Mouse (Mus musculus): Measurements from ENCODE around the gene Mink1. TPM values are rescaled to one million over a fixed set of nuclear protein-coding genes. Genes with fewer than 3 reads are reported as not detected.

The Mink1 gene
- total and polyA plus RNA-seq, 3 experiments: 33.8 to 230 (median 57.3) TPM

- TF ChIP-seq EP300 (IDR thresholded peaks at IDR 0.05; ENCODE audit: low read depth in 1 of 2, low read length in 2 of 2): peak; percentile 99
- no peak for TF ChIP-seq NRF1 (IDR thresholded peaks at IDR 0.05; ENCODE audit: insufficient read depth, low read depth, low read length, poor library complexity, severe bottlenecking)
Observed at GRCm38 (mm10) chr11:70638714-70639278, 76.1 kb downstream of the Mink1 start, which contains the start of gene Gp1ba (continued).

DNA sequence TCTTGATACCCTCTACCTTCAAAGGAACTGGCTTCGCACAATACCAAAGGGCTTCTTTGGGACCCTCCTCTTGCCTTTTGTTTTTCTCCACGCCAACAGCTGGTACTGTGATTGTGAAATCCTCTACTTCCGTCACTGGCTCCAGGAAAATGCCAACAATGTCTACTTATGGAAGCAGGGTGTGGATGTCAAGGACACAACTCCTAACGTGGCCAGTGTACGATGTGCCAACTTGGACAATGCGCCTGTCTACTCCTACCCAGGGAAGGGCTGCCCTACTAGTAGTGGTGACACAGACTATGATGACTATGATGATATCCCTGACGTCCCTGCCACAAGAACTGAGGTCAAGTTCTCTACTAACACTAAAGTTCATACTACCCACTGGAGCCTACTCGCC is 77.3 kb downstream of the Mink1 start:
- no peak for DNase-seq (ENCODE audit: low read depth, low spot score)
- Histone ChIP-seq H3K9ac (ENCODE audit: control insufficient read depth, low read depth, low read length, poor library complexity, severe bottlenecking) (no peak overlapping the region; the same call in 1 of the 2 replicates), H3K9me3 (replicated peaks; ENCODE audit: insufficient read depth, low read length) (no peaks in the 10 kb centered on the region), H3K4me1 (ENCODE audit: control insufficient read depth in 1 of 2, insufficient read depth in 2 of 2, low read length in 2 of 2) (peaks cover 14 to 47% of the 10 kb centered on the region in 2 experiments), H3K27me3 (ENCODE audit: control insufficient read depth in 1 of 2, insufficient read depth in 2 of 2, low read length in 2 of 2) (no peaks in the 10 kb centered on the region), H3K27ac (ENCODE audit: control insufficient read depth, low read depth, low read length) (peak overlapping the region; percentile 94), H3K4me3 (ENCODE audit: control insufficient read depth in 1 of 2, insufficient read depth in 1 of 2, low read depth in 2 of 2, low read length in 2 of 2) (no peak overlapping the region), H3K36me3 (ENCODE audit: control insufficient read depth in 1 of 2, insufficient read depth in 2 of 2, low read length in 2 of 2) (peaks cover 0 to 41% of the 10 kb centered on the region in 2 experiments; a peak in 2 of 4 replicates), H3K79me2 (ENCODE audit: control insufficient read depth, insufficient read depth, low read length, poor library complexity) (peaks cover 15% of the 10 kb centered on the region; the same call in 1 of the 2 replicates)
- TF ChIP-seq MAX (IDR thresholded peaks at IDR 0.05; ENCODE audit: low read length): no peak
- TF ChIP-seq SMC3 (IDR thresholded peaks at IDR 0.05; ENCODE audit: low read depth, low read length): no peak
- TF ChIP-seq POLR2A (IDR thresholded peaks at IDR 0.05; ENCODE audit: control insufficient read depth in 1 of 2, insufficient read depth in 1 of 2, low read depth in 1 of 2, low read length in 2 of 2, poor library complexity in 1 of 2): peak in 1 of 2 experiments; percentile 28; a peak in 1 of 4 replicates
- TF ChIP-seq MAZ (IDR thresholded peaks at IDR 0.05; ENCODE audit: low read depth, low read length): no peak
- no peak for TF ChIP-seq NELFE (IDR thresholded peaks at IDR 0.05; ENCODE audit: low read depth, low read length)
- TF ChIP-seq GATA1 (IDR thresholded peaks at IDR 0.05; ENCODE audit: low read depth, low read length): no peak
- no peak for TF ChIP-seq ZC3H11A (IDR thresholded peaks at IDR 0.05; ENCODE audit: low read depth, low read length)
- TF ChIP-seq TCF12 (IDR thresholded peaks at IDR 0.05; ENCODE audit: low read depth, low read length): no peak

- no peaks in the 10 kb centered on the region for H3K9me3 ChIP-seq (replicated peaks; ENCODE audit: insufficient read depth, low read length)
- H3K36me3 ChIP-seq (ENCODE audit: control insufficient read depth in 1 of 2, insufficient read depth in 2 of 2, low read length in 2 of 2): peaks cover 0 to 50% of the 10 kb centered on the region in 2 experiments; a peak in 2 of 4 replicates
- H3K4me3 ChIP-seq (ENCODE audit: control insufficient read depth in 1 of 2, insufficient read depth in 1 of 2, low read depth in 2 of 2, low read length in 2 of 2): no peak overlapping the region
- no peak for TF ChIP-seq ZMIZ1 (IDR thresholded peaks at IDR 0.05; ENCODE audit: low read depth, low read length)
- TF ChIP-seq ELF1 (IDR thresholded peaks at IDR 0.05; ENCODE audit: low read depth, low read length): no peak
- TF ChIP-seq USF2 (IDR thresholded peaks at IDR 0.05; ENCODE audit: borderline replicate concordance in 1 of 2, insufficient read depth in 1 of 2, low read depth in 1 of 2, low read length in 2 of 2): no peak
- TF ChIP-seq TCF12 (IDR thresholded peaks at IDR 0.05; ENCODE audit: low read depth, low read length): no peak
- no peak; a peak in 1 of 4 replicates for TF ChIP-seq POLR2A (IDR thresholded peaks at IDR 0.05; ENCODE audit: control insufficient read depth in 1 of 2, insufficient read depth in 1 of 2, low read depth in 1 of 2, low read length in 2 of 2, poor library complexity in 1 of 2)
- no peak for TF ChIP-seq E2F4 (IDR thresholded peaks at IDR 0.05; ENCODE audit: borderline replicate concordance, low read depth, low read length)
- no peak for TF ChIP-seq ZC3H11A (IDR thresholded peaks at IDR 0.05; ENCODE audit: low read depth, low read length)
- no peak for TF ChIP-seq USF1 (IDR thresholded peaks at IDR 0.05; ENCODE audit: low read depth, low read length)
- TF ChIP-seq BHLHE40 (IDR thresholded peaks at IDR 0.05; ENCODE audit: borderline replicate concordance, low read depth, low read length): no peak
- no peak for TF ChIP-seq MYC (IDR thresholded peaks at IDR 0.05; ENCODE audit: low read depth, low read length)
- TF ChIP-seq TBP (IDR thresholded peaks at IDR 0.05; ENCODE audit: low read depth, low read length): no peak
- no peak for TF ChIP-seq CTCF (IDR thresholded peaks at IDR 0.05 in 2 of 3, conservative IDR thresholded peaks at IDR 0.05 in 1 of 3; ENCODE audit: control insufficient read depth in 1 of 3, insufficient read depth in 1 of 3, low read depth in 2 of 3, low read length in 3 of 3, poor library complexity in 1 of 3, severe bottlenecking in 1 of 3)
- TF ChIP-seq ETS1 (IDR thresholded peaks at IDR 0.05; ENCODE audit: low read depth, low read length): no peak
- no peak for TF ChIP-seq MYB (IDR thresholded peaks at IDR 0.05; ENCODE audit: low read depth, low read length)
- no peak for TF ChIP-seq JUND (IDR thresholded peaks at IDR 0.05; ENCODE audit: low read depth, low read length)
- no peak for TF ChIP-seq EP300 (IDR thresholded peaks at IDR 0.05; ENCODE audit: low read depth in 1 of 2, low read length in 2 of 2)
- TF ChIP-seq SMC3 (IDR thresholded peaks at IDR 0.05; ENCODE audit: low read depth, low read length): no peak
- TF ChIP-seq KAT2A (conservative IDR thresholded peaks at IDR 0.05; ENCODE audit: low read depth, low read length): no peak
- no peak for TF ChIP-seq NRF1 (IDR thresholded peaks at IDR 0.05; ENCODE audit: insufficient read depth, low read depth, low read length, poor library complexity, severe bottlenecking)
- TF ChIP-seq TAL1 (IDR thresholded peaks at IDR 0.05; ENCODE audit: low read length): no peak
- H3K9ac ChIP-seq (ENCODE audit: control insufficient read depth, low read depth, low read length, poor library complexity, severe bottlenecking): no peak overlapping the region
- no peak overlapping the region for H3K27ac ChIP-seq (ENCODE audit: control insufficient read depth, low read depth, low read length)
- no peaks in the 10 kb centered on the region for H3K27me3 ChIP-seq (ENCODE audit: control insufficient read depth in 1 of 2, insufficient read depth in 2 of 2, low read length in 2 of 2)
- H3K4me1 ChIP-seq (ENCODE audit: control insufficient read depth in 1 of 2, insufficient read depth in 2 of 2, low read length in 2 of 2): peaks cover 14 to 57% of the 10 kb centered on the region in 2 experiments
- H3K79me2 ChIP-seq (ENCODE audit: control insufficient read depth, insufficient read depth, low read length, poor library complexity): peaks cover 28% of the 10 kb centered on the region
- no peak for DNase-seq (ENCODE audit: low read depth, low spot score)
Observed at GRCm38 (mm10) chr11:70641241-70641640, 78.6 kb downstream of the Mink1 start.

All from MEL (cell line).